Mouse (Mus musculus): ENCODE measurements at regions not wholly inside any gene's neighbourhood (a gene's known extent, or its start where the extent isn't known, plus 50 kb on each side); places are given as distances from the start of the nearest gene placed in this dataset.

DNA sequence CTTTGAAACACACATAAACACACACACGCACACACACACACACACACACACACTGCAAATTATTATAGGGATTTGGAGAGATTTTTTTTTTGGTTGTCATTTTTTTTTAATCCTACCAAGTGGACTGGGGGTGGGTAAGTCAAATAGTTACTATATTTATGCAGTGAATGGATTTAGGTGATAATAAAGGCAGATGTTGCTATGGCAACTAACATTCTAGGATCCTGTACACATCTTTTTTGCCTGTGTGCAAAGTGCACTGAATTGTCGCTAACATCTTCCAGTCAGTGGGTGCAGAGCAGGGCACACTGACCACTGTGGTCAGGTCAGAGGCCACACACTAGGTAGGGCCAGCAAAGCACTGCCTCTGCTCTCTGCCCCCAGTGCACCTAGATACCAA, 68.4 kb upstream of the Cacna1e start:
- no peak overlapping the region for H3K4me3 ChIP-seq
- H3K9ac ChIP-seq (ENCODE audit: low read depth, low read length), result no peak overlapping the region
- no peak for DNase-seq
- WGBS, result 78% methylated on average over 2 of the region's 2 CpGs
- no peak overlapping the region for H3K27ac ChIP-seq
- no peaks in the 10 kb centered on the region for H3K79me2 ChIP-seq (replicated peaks; ENCODE audit: control insufficient read depth, insufficient read depth, low read length)
- no peaks in the 10 kb centered on the region for H3K27me3 ChIP-seq (ENCODE audit: control insufficient read depth, insufficient read depth, low read length)
- no peaks in the 10 kb centered on the region for H3K4me1 ChIP-seq (ENCODE audit: control insufficient read depth, insufficient read depth, low read length)
- no peaks in the 10 kb centered on the region for H3K36me3 ChIP-seq (ENCODE audit: control insufficient read depth, insufficient read depth, low read length)
- intact Hi-C loops (cut with DNase I), result no loop called here
- no peak for TF ChIP-seq EP300 (IDR thresholded peaks at IDR 0.05; ENCODE audit: insufficient read depth, low read depth, low read length)
- TF ChIP-seq CTCF (IDR thresholded peaks at IDR 0.05), result no peak
- TF ChIP-seq POLR2A (IDR thresholded peaks at IDR 0.05; ENCODE audit: insufficient read depth, low read depth, low read length), result no peak

All from heart, adult 2 months (tissue).